Mouse (Mus musculus) forelimb bud, embryonic 11.5 days (tissue): ENCODE data around the gene Inhbe.

Experiments used
- DNase-seq: peaks from one replicate; pipeline ENCODE4 v3.0.0-alpha.2; 2012; ENCODE audit warnings: low read depth, low spot score

Inhbe gene

DNA sequence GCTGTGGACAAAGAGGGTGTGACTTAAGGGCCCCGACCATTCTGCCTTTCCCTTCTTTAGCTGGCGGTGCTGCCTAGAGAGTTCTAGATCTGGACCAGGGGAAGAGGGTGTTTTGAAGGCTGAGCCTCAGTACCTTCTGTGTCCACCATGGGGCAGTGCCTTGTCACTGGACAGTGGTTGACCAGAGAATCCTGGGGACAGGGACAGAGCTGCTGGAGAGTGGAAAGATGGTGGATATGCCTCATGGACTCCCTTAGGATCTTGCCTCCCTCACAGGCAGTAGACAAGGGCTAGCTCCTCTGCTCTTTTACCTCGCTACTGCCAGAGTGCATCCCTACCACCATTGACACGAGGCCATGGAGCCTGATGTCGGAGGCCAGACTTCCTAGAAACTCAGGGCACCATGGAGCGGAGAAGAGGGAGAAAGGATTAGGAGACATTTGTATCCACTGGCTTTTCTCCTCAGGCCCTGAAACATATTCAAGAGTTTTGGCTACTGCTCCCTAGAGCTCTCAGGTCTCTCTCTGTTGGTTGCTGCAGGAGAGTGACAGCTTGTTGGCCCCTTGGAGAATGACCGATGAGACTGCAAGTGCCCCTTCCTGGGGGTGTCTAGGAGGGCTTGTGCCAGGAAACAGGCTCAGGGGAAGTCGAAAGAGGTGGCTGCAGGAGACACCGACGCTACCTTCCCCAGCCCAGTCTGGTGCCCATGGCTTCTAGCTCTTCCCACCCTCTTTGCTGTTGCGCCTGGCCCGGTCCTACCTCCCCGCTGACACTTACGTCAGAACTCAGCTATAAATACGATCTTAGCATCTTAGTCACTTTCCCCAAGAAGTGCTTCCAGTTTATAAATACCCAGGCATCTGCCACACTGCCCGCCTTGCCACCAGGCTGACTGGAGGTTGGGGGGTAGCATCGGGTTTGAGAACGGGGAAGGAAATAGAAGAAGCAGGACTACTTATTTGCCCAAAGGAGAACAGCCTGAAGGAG is at the start of gene Inhbe:
Gene Inhbe, minus strand, starts transcription at position 503 of the 987 bp plus-strand sequence.
- DNase-seq, result no peak

- no peak for DNase-seq
Measured at GRCm38 (mm10) chr10:127391774-127392173, 37.6 kb upstream of the Inhbe start.

DNA sequence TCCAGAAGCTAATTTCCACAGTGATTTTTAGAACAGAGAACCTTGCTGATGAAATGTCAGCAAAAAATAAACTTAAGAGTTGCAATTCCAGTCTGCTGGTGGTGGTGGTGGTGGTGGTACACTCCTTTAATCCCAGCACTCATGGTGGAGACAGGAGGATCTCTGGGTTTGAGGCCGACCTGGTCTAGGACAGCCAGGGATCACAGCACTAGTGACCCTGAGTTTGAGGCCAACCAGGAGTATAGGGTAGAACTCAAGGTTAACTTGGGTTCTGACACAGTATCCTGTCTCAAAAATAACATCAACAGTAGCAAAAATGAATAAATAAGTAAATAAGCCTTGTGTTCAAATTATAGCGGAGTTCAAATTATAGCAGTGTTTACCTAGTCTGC is 27.5 kb upstream of the Inhbe start:
- DNase-seq, result no peak

GRCm38 (mm10) chr10:127380767-127381742 is 26.8 kb upstream of the Inhbe start:
- peak; percentile 72 for DNase-seq

GRCm38 (mm10) chr10:127380251-127380691 is 26.1 kb upstream of the Inhbe start, which contains the start of gene R3hdm2:
Gene R3hdm2 (plus strand): TSS chr10:127380327.
- peak; percentile 96 for DNase-seq

DNA sequence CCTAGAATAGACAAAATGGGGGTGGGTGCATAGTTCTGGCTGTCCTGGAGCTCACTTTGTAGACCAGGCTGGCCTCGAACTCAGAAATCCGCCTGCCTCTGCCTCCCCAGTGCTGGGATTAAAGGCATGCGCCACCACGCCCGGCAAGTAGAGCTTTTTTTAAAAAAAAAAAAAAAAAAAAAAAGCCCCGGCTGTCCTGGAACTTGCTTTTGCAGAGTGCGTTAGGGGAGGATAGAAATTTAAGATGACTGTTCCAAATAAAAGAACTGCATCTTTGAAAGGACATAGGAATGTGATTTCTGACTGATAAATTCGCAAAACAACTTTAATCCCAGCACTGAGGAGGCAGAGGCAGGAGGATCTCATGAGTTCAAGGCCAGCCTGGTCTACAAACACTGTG is 25.4 kb upstream of the Inhbe start:
- no peak for DNase-seq

DNA sequence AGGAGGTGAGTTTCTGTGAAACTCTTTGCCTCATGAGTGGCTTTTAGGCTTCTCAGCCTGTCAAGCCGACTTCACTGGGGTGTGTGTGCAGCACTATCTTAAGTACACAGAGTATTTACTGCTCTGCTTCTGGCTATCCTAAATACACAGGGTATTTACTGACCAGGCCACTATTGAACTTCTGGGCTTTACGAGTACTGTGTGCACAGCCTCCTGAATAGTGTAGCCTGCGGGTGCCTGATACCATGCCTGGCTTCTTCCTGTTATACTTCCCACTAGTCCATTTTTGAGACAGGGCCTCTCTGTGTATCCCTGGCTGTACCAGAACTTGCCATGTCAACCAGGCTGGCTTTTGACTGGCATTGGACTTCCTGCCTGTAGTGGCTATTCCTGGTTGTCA is 23.5 kb upstream of the Inhbe start:
- no peak for DNase-seq

GRCm38 (mm10) chr10:127371023-127371422 is 16.8 kb upstream of the Inhbe start:
- DNase-seq, result no peak

DNA sequence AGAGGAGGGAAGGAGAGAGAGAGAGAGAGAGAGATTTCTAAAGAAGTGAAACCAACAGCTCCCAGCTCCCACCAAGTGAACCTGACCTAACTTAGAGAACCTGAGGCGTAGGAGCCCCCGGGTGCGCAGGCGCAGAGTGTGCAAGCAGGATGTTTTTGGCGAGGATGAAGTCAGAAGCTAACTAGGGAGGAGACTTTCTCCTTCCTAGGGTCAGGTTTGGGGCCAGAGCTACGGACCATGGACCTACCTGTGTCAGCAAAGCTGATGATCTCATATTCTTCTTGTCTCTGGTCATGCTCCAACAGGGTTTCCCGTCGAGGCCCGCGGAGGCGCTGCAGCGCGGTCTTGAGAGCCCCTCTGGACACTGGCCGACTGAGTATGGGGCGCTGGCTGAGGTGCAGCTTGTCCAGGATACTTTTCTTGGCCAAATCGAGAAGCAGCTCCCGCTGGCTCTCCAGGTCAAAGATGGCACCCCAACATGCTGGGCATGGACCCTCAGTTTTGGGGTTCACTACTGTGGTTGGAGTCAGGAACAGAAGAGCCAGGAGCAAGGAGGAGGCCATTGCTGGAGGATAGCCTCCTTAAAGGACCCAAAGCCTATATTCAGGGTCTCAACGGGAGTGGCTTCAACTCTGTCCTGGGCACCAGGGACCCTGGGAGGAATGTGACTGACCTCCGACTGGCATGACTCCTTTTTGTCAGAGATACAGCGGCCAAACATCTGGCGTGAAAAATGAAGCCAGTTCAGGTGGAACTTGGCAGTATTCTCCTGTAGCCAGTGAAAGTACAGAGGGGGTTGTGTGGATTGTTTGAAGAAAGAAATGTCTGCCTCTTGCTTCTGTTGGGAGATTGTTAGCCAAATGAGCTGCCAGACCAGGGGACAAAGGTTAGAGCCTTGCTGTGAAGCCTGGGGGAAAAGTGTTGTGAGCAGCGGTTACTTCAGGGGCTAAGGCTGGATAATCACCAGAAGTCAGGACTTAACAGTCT is 15.9 kb upstream of the Inhbe start, which contains the start of gene Inhbc:
Gene Inhbc, minus strand, starts transcription at position 598 of the 987 bp plus-strand sequence.
- no peak for DNase-seq

DNA sequence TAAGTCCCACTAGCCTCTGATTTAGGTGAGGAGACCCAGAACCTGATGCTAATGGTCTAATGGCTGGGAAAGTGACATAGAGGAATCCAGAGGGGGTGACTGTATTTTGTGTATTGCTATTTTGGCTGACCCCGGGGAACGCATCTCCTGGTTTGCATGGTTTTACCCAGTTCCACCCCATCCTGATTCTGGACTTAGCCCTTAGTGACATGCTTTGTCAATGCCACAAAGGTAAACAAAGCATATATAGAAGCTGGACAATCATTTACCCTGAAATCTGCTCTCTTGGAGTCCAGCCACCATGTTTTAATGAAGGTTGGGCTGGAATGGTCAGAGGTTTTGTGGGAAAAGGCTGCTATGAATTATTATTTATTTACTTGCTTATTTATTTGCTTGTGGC is 14.1 kb upstream of the Inhbe start:
- DNase-seq, result no peak

DNA sequence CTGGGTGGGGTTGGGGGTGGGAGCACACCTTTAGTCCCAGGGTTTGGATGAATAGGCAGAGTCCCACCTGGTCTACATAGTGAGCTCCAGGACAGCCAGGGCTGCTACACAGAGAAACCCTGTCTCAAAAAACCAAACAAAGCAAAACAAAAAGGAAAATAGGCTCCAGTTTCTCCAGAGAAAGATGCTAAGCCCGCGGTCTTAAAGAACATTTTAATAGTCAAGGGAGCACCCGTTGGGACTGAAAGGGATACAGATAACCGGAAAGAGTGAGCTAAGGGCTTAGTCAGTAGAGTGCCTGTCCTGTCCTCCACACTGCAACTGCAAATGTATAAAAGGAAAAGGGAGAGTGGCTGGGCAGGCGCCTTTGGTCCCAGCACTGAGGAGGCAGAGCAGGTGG is 12.9 kb upstream of the Inhbe start:
- no peak for DNase-seq

DNA sequence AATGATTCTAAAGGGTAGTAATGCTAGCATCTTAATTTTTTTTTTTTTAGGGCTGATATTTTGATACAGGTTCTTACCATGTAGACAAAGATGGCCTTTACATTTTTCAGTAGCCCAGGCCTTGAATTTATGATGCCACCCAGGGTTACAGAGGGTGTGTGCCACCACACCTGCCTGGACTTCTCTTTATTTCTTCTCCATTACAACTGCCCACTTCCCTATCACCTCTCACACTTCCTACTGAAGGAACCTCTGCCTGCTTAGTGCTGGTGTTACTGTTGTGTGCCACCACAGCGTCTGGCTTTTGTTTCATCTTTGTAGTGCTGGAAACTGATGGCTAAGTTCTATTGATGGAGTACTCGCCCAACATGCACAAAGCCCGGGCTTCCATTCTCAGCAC is 6.5 kb upstream of the Inhbe start:
- DNase-seq, result no peak

DNA sequence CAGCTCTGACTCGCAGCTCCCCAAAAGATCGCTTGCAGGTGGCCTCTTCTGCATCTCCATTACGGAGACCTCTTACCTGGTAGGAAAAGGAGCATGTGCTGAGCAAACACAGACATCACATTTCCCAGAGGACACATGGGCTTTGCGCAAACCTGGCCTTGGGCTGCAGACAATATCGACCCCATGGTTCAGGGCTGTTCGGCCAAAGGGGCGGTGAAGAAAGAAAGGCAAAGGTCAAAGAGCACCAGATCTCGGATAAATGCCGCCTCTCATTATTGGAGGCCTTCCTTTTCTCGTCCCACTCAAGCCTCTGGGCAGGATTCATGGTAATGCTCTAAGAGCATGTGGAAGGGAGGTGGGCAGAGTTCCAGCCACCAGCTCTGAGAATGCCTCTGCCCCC is 1.1 kb upstream of the Inhbe start:
- DNase-seq, result no peak

- DNase-seq, result no peak
Measured at GRCm38 (mm10) chr10:127352766-127353165, 1.4 kb downstream of the Inhbe start.

DNA sequence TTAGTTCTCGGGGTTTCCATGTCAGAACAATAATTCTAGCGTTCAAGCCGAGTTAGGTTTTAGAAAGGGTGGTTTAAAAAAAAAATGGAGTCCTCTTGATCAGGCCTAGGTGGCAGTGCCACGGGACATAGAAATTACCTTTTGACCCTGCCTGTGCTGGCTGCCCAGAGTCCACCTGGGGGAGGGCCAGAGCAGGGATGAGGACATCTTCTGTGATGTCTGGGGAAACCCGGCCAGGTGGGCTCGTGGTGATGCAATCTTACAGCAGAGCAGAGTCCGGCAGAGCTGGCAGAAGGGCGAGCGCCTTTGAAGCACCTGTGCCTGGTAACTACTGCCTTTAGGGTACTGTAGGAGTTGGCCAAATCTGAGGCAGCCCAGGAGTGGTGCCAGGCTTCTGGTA is 2.0 kb downstream of the Inhbe start:
- no peak for DNase-seq

- no peak for DNase-seq
Measured at GRCm38 (mm10) chr10:127351719-127352118, 2.5 kb downstream of the Inhbe start.

DNA sequence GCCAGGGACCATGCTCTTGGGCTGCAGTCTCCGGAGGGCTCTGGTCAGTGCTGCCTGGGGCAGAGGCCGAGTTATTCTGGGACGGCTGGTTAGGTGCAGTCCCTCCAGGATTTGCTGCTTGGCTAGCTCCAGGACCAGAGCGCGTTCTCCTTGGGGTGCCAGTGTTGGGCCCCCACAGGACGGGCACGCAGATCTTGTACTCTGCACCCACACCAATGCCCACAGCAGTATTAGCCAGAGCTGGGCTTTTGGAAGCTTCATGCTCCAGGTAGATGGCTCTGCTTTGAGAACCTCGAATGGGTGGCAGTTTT is 3.0 kb downstream of the Inhbe start:
- DNase-seq, result no peak

- DNase-seq, result peak; percentile 74
Measured at GRCm38 (mm10) chr10:127350594-127351284, 3.5 kb downstream of the Inhbe start.

DNA sequence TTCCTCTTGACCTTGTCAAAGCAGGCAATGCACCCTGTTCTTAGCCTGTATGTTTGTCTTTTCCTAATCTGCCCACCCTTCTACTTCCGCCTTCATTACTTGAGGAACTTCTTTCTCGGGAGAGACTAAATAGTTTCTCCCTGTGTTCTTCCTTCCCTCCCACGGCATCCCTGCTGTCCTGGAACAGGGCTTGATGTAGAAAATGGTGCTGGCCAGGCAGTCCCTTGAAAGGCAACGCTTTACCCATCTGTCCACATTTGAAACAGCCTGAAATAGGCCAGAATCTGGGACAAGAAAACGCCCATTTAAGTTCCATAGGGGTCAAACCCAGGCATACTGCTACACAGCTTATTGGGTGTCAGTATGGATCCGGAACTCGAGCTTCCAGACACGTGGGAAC is 4.4 kb downstream of the Inhbe start:
- DNase-seq, result no peak

DNA sequence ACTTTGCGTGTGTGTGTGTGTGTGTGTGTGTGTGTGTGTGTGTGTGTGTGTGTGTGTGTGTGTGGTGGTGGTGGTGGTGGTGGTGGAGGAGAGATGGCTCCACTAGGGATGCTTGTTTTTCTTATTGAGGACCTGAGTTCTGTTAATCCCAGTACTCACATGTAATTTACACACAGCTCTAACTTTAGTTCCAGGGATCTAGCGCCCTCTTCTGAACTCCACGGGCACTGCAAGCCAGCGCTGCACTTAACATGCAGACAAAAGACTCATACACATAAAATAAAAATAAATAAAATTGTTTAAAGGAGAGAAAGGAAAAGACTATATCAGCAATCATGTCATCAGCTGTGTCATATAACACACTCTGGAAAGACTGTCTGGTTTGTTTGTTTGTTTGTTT is 5.3 kb downstream of the Inhbe start:
- no peak for DNase-seq
